Mouse (Mus musculus) cerebellum, adult 2 months (tissue): Measurements from ENCODE around the gene Med31. TPM values are rescaled to one million over a fixed set of nuclear protein-coding genes. Genes with fewer than 3 reads are reported as not detected.

Experiments used
- DNase-seq, 2 experiments: peaks; one replicate each; pipeline ENCODE4 v3.0.0; 2021
- H3K27ac ChIP-seq: fragments of 200-500 bp; 2 replicates; pipeline ENCODE4 v1.5.1; 2012; ENCODE audit warnings: low read length, control low read depth, inconsistent platforms; ENCODE audit not compliant: insufficient read depth
- H3K27me3 ChIP-seq: fragments of 200-500 bp; 2 replicates; pipeline ENCODE4 v1.6.1; 2012; ENCODE audit warnings: inconsistent platforms, mild to moderate bottlenecking, low read length, moderate library complexity; ENCODE audit not compliant: control insufficient read depth, insufficient read depth
- H3K4me1 ChIP-seq: fragments of 200-500 bp; 2 replicates; pipeline ENCODE4 v1.6.1; 2011; ENCODE audit warnings: low read length; ENCODE audit not compliant: control insufficient read depth, insufficient read depth
- H3K4me3 ChIP-seq: fragments of 200-500 bp; replicated peaks from 2 replicates; pipeline ENCODE3; 2011; ENCODE audit warnings: mild to moderate bottlenecking, low read depth, low read length, control low read depth; ENCODE audit not compliant: insufficient read depth
- CTCF ChIP-seq: fragments of 200-500 bp; IDR thresholded peaks from 2 replicates; pipeline ENCODE4 v1.5.1; 2011; ENCODE audit warnings: low read depth, mild to moderate bottlenecking, control low read depth, low read length, moderate library complexity, borderline replicate concordance; ENCODE audit not compliant: insufficient read depth
- POLR2A ChIP-seq: fragments of 200-500 bp; IDR thresholded peaks from 2 replicates; pipeline ENCODE4 v1.6.1; 2011; ENCODE audit warnings: low read length, control low read depth, borderline replicate concordance; ENCODE audit not compliant: insufficient read depth
- WGBS: fragments of 180-500 bp; shearing (Covaris S2); methylation state at CpG from one replicate; pipeline ENCODE4 v1.1.7; 2018; 5-methylcytosine and 5-hydroxymethylcytosine counted together
- polyA plus RNA-seq: library from polyadenylated mRNA; depleted of rRNA; stranded (reverse); fragments of >200 nt; gene quantifications from 2 replicates; pipeline ENCODE4 v1.2.3, GENCODE M21; 2012; rRNA removed

Med31 gene
- polyA plus RNA-seq, 1 experiment = 28.5 TPM

DNA sequence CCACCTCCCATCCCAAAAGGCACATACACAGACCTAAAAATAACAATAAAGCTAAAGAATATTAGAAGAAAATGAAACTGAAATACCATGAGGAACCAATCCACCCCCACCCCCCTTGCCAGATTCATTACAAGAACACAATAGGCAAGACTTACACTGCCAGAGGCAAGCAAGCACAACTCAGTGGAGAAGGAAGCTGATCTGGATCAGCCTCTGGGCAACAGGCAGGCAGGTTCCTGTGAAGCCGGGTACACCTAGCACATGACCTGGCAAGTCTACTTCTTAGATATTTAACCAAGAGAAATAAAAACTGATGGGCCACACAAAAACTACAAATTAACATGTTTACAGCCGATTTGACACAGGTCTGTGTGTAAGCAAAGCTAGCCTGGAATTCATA, 52.2 kb downstream of the Med31 start:
- no peak overlapping the region for H3K4me3 ChIP-seq
- no peaks in the 10 kb centered on the region for H3K27me3 ChIP-seq
- TF ChIP-seq POLR2A = no peak
- no peak for TF ChIP-seq CTCF
- WGBS = 93% methylated on average over 2 of the region's 2 CpGs
- no peak overlapping the region for H3K27ac ChIP-seq
- H3K4me1 ChIP-seq = no peaks in the 10 kb centered on the region
- no peak for DNase-seq

Other genes starting within 250 kb of the Med31 start
- 0.28 and 0.30 TPM in 2 replicates for gene Aipl1, start 178.1 kb downstream of the Med31 start, polyA plus RNA-seq
- 0.08 and 0.32 TPM in 2 replicates for gene Pimreg, start 173.6 kb downstream of the Med31 start, polyA plus RNA-seq
- 55.9 and 62.9 TPM in 2 replicates for gene Pitpnm3, start 79.8 kb downstream of the Med31 start, polyA plus RNA-seq
- 2.8 and 3.1 TPM in 2 replicates for gene Gm43951, start 8.8 kb downstream of the Med31 start, polyA plus RNA-seq
- gene 4933427D14Rik, start 8.1 kb downstream of the Med31 start, polyA plus RNA-seq = 19.4 and 19.8 TPM in 2 replicates
- 51.4 and 62.2 TPM in 2 replicates for gene Txndc17, start 8.0 kb downstream of the Med31 start, polyA plus RNA-seq
- 9.6 TPM in 2 replicates for gene Slc13a5, start 51.6 kb upstream of the Med31 start, polyA plus RNA-seq
- gene Xaf1, start 86.0 kb upstream of the Med31 start, polyA plus RNA-seq = 12.2 and 13.6 TPM in 2 replicates
- not detected in 2 replicates for gene Fbxo39, start 98.9 kb upstream of the Med31 start, polyA plus RNA-seq
- 1.1 and 2.3 TPM in 2 replicates for gene Tekt1, start 146.8 kb upstream of the Med31 start, polyA plus RNA-seq
- gene Smtnl2, start 196.1 kb upstream of the Med31 start, polyA plus RNA-seq = 1.5 and 1.6 TPM in 2 replicates
- 0.14 and 0.15 TPM in 2 replicates for gene Ggt6, start 219.9 kb upstream of the Med31 start, polyA plus RNA-seq
- 52.5 and 61.3 TPM in 2 replicates for gene Mybbp1a, start 225.8 kb upstream of the Med31 start, polyA plus RNA-seq